Mouse (Mus musculus) lung, embryonic 16.5 days (tissue): ENCODE data around the gene Gm49342. TPM values are rescaled to one million over a fixed set of nuclear protein-coding genes. Genes with fewer than 3 reads are reported as not detected.

ENCODE experiments used
- ATAC-seq: fragments of 200-750 bp; cut with Nextera tagmentation; 2 replicates; pipeline ENCODE4 v1.8.0; 2017; ENCODE audit warnings: low read depth, mild to moderate bottlenecking, moderate library complexity
- H3K27ac ChIP-seq: fragments of 300-500 bp; sonication (generic); 2 replicates; pipeline ENCODE4 v1.5.1; 2014; ENCODE audit warnings: mild to moderate bottlenecking, control low read depth, low read length
- H3K27me3 ChIP-seq: fragments of 300-500 bp; sonication (generic); 2 replicates; pipeline ENCODE4 v1.6.1; 2014; ENCODE audit warnings: low read depth, low read length, mixed read lengths; ENCODE audit not compliant: control insufficient read depth, insufficient read depth
- H3K36me3 ChIP-seq: fragments of 300-500 bp; sonication (generic); 2 replicates; pipeline ENCODE4 v1.6.1; 2014; ENCODE audit warnings: low read length; ENCODE audit not compliant: control insufficient read depth, insufficient read depth
- H3K4me1 ChIP-seq: fragments of 300-500 bp; sonication (generic); replicated peaks from 2 replicates; pipeline ENCODE4 v1.6.1; 2014; ENCODE audit warnings: low read length, mixed read lengths; ENCODE audit not compliant: control insufficient read depth, insufficient read depth
- H3K4me2 ChIP-seq: fragments of 300-500 bp; sonication (generic); 2 replicates; pipeline ENCODE4 v1.6.1; 2014; ENCODE audit warnings: low read depth, low read length, control low read depth
- H3K4me3 ChIP-seq: fragments of 300-500 bp; sonication (generic); 2 replicates; pipeline ENCODE4 v1.5.1; 2014; ENCODE audit warnings: mild to moderate bottlenecking, low read length, control low read depth
- H3K9ac ChIP-seq: fragments of 300-500 bp; sonication (generic); 2 replicates; pipeline ENCODE4 v1.6.1; 2014; ENCODE audit warnings: low read length, control low read depth
- H3K9me3 ChIP-seq: fragments of 300-500 bp; sonication (generic); 2 replicates; pipeline ENCODE4 v1.6.1; 2016; ENCODE audit warnings: low read length; ENCODE audit not compliant: control insufficient read depth
- WGBS: fragments of 180-500 bp; shearing (Covaris S2); extraction: QIAGEN DNeasy Blood & Tissue Kit; methylation state at CpG from one replicate; pipeline ENCODE4 v1.1.7; 2014; 5-methylcytosine and 5-hydroxymethylcytosine counted together
- polyA plus RNA-seq: library from polyadenylated mRNA; unstranded; fragments of >200 nt; fragmentation: Nextera tagmentation; extraction: Ambion mirVana; gene quantifications from 2 replicates; pipeline ENCODE4 v1.2.1, GENCODE M21; 2015

Gm49342 gene
- polyA plus RNA-seq, 1 experiment from 2014 or later = not detected

DNA sequence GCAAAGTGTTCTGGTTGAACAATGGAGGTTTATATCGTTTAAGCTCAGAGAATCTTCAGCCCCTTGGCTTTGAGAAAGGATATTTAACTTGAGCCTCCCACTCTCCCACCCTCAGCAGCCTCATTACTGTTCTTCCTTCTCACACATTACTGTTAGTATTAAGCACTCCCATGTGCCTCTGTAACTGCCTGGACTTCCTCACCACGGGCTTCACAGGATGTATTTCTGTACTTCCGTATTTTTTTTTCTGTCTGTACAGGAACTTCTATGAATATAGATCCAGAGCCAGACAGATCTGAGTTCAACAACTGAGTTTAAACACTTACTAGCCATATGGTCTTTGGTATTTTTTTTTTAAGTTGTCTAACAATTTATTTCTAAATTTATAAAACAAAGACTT, 52.8 kb downstream of the Gm49342 start:
- Histone ChIP-seq H3K4me1 (no peaks in the 10 kb centered on the region), H3K9me3 (no peaks in the 10 kb centered on the region), H3K4me3 (no peak overlapping the region), H3K36me3 (no peaks in the 10 kb centered on the region), H3K27ac (peak overlapping the region; percentile 58), H3K27me3 (no peaks in the 10 kb centered on the region), H3K4me2 (no peak overlapping the region), H3K9ac (no peak overlapping the region)
- WGBS = 57% methylated on average over 3 of the region's 3 CpGs
- no peak for ATAC-seq

GRCm38 (mm10) chr14:50997999-50998666, 53.8 kb downstream of the Gm49342 start:
- Histone ChIP-seq H3K36me3 (no peaks in the 10 kb centered on the region), H3K9me3 (no peaks in the 10 kb centered on the region), H3K4me3 (no peak overlapping the region), H3K27ac (peak overlapping the region; percentile 33; the same call in 1 of the 2 replicates), H3K9ac (no peak overlapping the region), H3K4me2 (no peak overlapping the region), H3K27me3 (no peaks in the 10 kb centered on the region), H3K4me1 (no peaks in the 10 kb centered on the region)
- ATAC-seq = peak; percentile 68
- WGBS = 48% methylated on average over 2 of the region's 2 CpGs

DNA sequence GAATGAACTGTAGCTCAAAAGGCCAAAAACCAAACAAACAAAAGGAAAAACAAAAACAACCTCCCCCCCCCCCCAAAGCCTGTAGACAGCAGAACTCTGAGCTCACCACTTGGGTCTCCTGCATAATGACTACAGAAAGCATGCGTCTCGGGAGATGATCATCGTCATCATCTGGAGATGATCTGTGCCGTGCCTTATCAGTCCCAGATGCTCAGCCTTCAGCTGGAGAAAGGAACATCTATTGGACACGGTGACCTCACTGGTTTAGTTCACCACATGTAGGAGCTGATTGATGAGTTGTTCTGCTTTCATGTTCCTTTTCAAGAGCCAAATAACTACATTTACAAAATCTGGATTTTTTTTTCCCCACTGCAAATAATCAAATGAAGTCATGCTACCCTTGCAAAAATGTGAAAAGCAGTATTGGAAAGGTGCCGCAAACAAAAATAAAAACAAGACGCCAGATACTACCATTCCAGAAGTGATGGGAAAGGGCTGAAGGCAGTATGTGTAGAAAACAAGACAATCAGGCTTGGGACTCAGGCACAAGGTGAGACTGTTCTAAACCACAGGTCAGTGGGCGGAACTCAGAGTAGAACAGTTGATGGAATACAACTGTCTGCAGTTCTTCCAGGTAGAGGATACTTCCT, 63.0 kb downstream of the Gm49342 start, which contains the start of gene Rnase10:
Rnase10 (plus strand) TSS at position 600 of the 650 bp plus-strand sequence.
- 72% methylated on average over 8 of the region's 8 CpGs for WGBS
- no peak within 1 kb of the TSS for H3K4me3 ChIP-seq
- no peaks in the 10 kb centered on the region for H3K36me3 ChIP-seq
- H3K9ac ChIP-seq = peak within 1 kb of the TSS; percentile 41
- H3K27ac ChIP-seq = peak within 1 kb of the TSS; percentile 98
- H3K9me3 ChIP-seq = no peaks in the 10 kb centered on the region
- peaks cover 16% of the 10 kb centered on the region for H3K4me1 ChIP-seq
- ATAC-seq = no peak
- H3K4me2 ChIP-seq = peak within 1 kb of the TSS; percentile 27
- no peaks in the 10 kb centered on the region for H3K27me3 ChIP-seq

DNA sequence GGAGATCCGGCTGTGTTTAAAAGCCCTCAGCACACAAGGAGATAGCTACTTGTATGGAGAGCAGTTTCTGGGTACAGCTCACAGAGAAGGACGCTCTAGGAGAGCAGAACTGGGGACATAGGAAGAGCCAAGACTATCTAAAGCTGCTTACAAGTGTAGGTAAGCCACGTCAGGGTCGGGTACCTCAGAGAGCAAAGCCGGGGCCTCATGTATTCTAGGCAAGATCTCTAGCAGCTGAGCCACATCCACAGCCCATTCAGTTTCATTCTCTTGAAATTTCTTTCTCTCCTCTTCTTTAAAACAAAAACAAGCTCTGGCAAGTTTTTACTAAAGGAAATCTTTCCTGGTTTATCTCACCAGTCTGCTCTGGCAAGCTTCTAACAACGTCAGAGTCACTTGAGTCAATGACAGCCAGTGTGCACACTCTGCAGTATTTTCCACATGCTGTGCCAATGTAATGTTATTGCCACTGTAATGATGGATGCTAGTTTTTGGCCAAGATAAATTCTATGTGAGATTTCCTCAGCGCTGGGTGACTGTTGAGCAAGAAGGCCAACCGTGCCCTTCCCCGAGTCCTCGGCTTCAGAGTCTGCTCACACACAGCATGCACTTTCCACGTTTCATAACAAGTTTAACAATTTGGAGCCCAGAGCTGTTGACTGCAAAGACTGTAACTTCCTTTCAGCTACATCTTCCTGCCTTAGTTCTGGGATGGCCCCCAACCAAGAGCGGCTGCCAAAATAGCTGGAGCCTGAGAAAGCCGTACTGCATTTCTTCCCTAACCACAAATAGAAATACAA, 63.8 kb downstream of the Gm49342 start:
- Histone ChIP-seq H3K4me1 (peaks cover 16% of the 10 kb centered on the region), H3K27me3 (no peaks in the 10 kb centered on the region), H3K4me3 (no peak overlapping the region), H3K36me3 (no peaks in the 10 kb centered on the region), H3K9ac (peak overlapping the region; percentile 41), H3K9me3 (no peaks in the 10 kb centered on the region), H3K4me2 (peak overlapping the region; percentile 27), H3K27ac (peak overlapping the region; percentile 98)
- peak; percentile 96 for ATAC-seq
- WGBS = 43% methylated on average over 13 of the region's 13 CpGs

DNA sequence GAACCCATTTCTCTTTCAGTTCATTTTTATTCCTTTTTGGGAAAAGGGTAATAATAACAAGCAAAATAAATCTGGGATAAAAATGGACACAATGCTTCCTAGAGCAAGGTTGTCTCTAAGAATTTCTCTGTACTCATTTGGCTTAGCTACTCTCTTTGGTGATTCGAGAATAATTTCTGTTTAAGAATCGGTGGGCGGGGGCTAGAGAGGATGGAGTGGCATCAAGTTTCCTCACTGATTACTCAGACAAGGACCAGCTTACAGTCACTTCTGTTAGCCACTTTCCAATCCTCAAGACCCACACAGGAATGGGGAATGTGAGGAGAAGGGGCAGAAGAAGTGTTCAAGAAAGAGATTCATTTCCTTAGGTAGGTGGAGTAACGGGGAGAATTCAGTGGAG, 64.5 kb downstream of the Gm49342 start:
- Histone ChIP-seq H3K27ac (peak overlapping the region; percentile 98), H3K36me3 (no peaks in the 10 kb centered on the region), H3K4me2 (peak overlapping the region; percentile 14; the same call in 1 of the 2 replicates), H3K4me3 (no peak overlapping the region), H3K9me3 (no peaks in the 10 kb centered on the region), H3K4me1 (peaks cover 16% of the 10 kb centered on the region), H3K27me3 (no peaks in the 10 kb centered on the region), H3K9ac (no peak overlapping the region)
- peak; percentile 3; the same call in 1 of the 2 replicates for ATAC-seq
- WGBS = 60% methylated on average over 4 of the region's 4 CpGs

GRCm38 (mm10) chr14:51009572-51009971, 65.3 kb downstream of the Gm49342 start:
- Histone ChIP-seq H3K4me1 (peaks cover 16% of the 10 kb centered on the region), H3K36me3 (no peaks in the 10 kb centered on the region), H3K4me3 (no peak overlapping the region), H3K9ac (no peak overlapping the region), H3K27ac (peak overlapping the region; percentile 98), H3K27me3 (no peaks in the 10 kb centered on the region), H3K4me2 (no peak overlapping the region), H3K9me3 (no peaks in the 10 kb centered on the region)
- ATAC-seq = no peak
- WGBS = 72% methylated on average over 6 of the region's 6 CpGs

Other genes with a start within 250 kb of the Gm49342 start
- not detected in 2 replicates for gene Olfr748, start 237.1 kb upstream of the Gm49342 start, polyA plus RNA-seq
- not detected in 2 replicates for gene Olfr749, start 199.4 kb upstream of the Gm49342 start, polyA plus RNA-seq
- 68.6 and 71.7 TPM in 2 replicates for gene Ttc5, start 159.0 kb upstream of the Gm49342 start, polyA plus RNA-seq
- gene Ccnb1ip1, start 136.8 kb upstream of the Gm49342 start, polyA plus RNA-seq = not detected in 2 replicates
- 62.5 and 64.7 TPM in 2 replicates for gene Parp2, start 136.7 kb upstream of the Gm49342 start, polyA plus RNA-seq
- 6.0 and 6.2 TPM in 2 replicates for gene Tep1, start 74.0 kb upstream of the Gm49342 start, polyA plus RNA-seq
- 0.59 TPM in 2 replicates for gene Klhl33, start 47.0 kb upstream of the Gm49342 start, polyA plus RNA-seq
- 153 and 171 TPM in 2 replicates for gene Osgep, start 19.6 kb upstream of the Gm49342 start, polyA plus RNA-seq
- gene Apex1, start 19.5 kb upstream of the Gm49342 start, polyA plus RNA-seq = 171 and 177 TPM in 2 replicates
- gene Pip4p1, start 13.7 kb upstream of the Gm49342 start, polyA plus RNA-seq = 47.1 and 48.4 TPM in 2 replicates
- gene Pnp, start 13.4 kb upstream of the Gm49342 start, polyA plus RNA-seq = 68.8 and 73.1 TPM in 2 replicates
- gene Pnp2, start 11.5 kb downstream of the Gm49342 start, polyA plus RNA-seq = 0.46 and 0.88 TPM in 2 replicates
- 0.26 and 0.31 TPM in 2 replicates for gene Rnase10, start 63.2 kb downstream of the Gm49342 start, polyA plus RNA-seq
- gene Rnase9, start 97.4 kb downstream of the Gm49342 start, polyA plus RNA-seq = not detected in 2 replicates
- not detected in 2 replicates for gene Rnase11, start 105.6 kb downstream of the Gm49342 start, polyA plus RNA-seq
- 0.34 TPM in 1 of 2 replicates, not detected in the other for gene Rnase12, start 113.1 kb downstream of the Gm49342 start, polyA plus RNA-seq
- not detected in 2 replicates for gene Olfr750, start 129.9 kb downstream of the Gm49342 start, polyA plus RNA-seq
- gene Rnase4, start 146.6 kb downstream of the Gm49342 start, polyA plus RNA-seq = 42.2 and 50.8 TPM in 2 replicates
- 6.3 and 8.7 TPM in 2 replicates for gene Ang, start 146.6 kb downstream of the Gm49342 start, polyA plus RNA-seq
- gene Eddm3b, start 169.9 kb downstream of the Gm49342 start, polyA plus RNA-seq = not detected in 2 replicates
- 0.69 and 0.97 TPM in 2 replicates for gene Rnase6, start 179.4 kb downstream of the Gm49342 start, polyA plus RNA-seq
- 0.50 and 0.51 TPM in 2 replicates for gene Rnase1, start 202.3 kb downstream of the Gm49342 start, polyA plus RNA-seq
- not detected in 2 replicates for gene Rnase2b, start 217.7 kb downstream of the Gm49342 start, polyA plus RNA-seq